Mouse (Mus musculus): Measurements from ENCODE around the gene Slc1a2.

DNA sequence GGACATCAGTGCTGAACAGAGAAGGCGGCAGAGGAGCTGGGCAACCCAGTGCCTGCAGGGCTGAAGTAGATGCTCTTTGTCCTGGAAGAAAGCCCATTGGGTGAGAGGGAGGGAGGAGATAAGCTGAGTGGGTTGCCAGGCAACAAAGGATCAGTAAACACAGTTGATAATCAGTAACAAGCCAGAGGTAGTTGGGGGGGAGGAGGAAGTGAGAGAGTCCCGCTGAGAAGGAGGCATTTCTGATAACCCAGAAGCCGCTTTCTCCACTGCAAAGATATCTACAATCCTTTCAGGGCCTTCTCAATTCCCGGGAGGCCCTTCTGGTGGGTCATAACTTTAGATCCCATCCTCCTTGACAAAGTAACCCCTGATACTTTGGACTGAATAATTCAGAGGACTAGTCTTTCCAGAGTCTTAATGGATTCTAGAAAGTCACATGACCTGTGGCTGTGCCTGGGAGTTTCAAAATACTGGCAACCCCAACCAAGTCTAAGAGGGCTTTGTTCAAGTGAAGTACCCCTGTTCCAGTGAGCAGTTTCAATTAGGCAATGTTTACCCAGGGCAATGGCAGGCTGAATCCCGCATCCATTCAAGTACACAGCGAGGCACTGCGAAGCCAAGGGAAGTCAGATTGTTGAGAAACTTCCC is 86.9 kb downstream of the Slc1a2 start:
- TF ChIP-seq POLR2A (IDR thresholded peaks at IDR 0.05; ENCODE audit: borderline replicate concordance, extremely low read depth, low read depth, low read length) (no peak), CTCF (IDR thresholded peaks at IDR 0.05; ENCODE audit: insufficient read depth, low read length) (no peak)
